Mouse (Mus musculus): ENCODE measurements around the gene Pecr. TPM values are rescaled to one million over a fixed set of nuclear protein-coding genes. Genes with fewer than 3 reads are reported as not detected.

Gene Pecr
- polyA plus RNA-seq, 1 experiment, result 39.8 TPM

DNA sequence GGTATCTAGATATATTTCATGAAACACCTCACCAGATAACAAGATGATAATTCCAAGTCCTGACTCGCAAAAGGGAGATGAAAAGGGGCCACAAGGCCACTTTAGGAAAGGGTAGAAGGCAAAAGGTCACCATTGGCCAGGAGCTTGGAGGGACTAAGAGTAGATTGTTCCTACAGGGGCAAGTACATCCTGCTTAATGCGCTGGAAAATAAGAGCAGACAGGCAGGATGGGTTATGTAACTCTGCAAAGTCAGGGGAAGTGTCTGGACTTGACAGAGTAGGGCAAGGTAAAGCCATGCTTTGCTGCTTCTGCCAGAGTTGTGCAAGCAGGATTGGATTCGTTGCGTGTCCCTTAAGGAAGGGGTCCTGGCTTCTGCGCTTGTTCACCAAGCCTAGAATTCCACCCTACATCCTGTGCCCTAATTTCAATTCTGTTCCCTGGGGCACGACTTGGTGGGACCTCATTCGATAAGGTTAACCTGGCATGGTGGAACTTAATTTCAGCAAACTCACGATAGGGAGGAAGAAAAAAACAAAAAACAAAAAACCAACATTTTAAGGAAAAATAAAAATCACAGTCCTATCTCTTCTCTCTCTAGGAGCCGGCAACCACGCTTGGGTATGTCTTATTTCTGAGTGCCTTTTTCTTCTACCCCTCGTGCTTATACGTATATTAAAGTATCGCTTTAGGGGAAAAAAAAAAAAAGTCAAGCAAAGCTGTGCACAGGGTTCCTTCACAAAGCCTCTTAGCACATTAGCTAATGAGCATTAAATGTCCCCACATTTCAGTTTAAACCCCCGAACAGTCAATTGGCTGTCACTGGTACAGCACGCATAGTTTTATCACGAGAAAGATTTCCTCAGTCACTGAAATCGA lies 73.1 kb downstream of the Pecr start:
- H3K4me3 ChIP-seq (ENCODE audit: insufficient read depth, low read depth, low read length), result peak overlapping the region; percentile 67
- no peak overlapping the region for H3K27ac ChIP-seq (replicated peaks; ENCODE audit: low read depth, low read length)
- no peaks in the 10 kb centered on the region for H3K4me1 ChIP-seq (ENCODE audit: control insufficient read depth, insufficient read depth, insufficient read length, low read length)

Other genes with a start within 250 kb of the Pecr start
- gene Mreg, start 72.0 kb downstream of the Pecr start, polyA plus RNA-seq (2012; ENCODE audit: insufficient read depth, insufficient read length, missing spikeins), result 3.6 and 6.4 TPM in 2 replicates
- gene Tmem169, start 55 bp upstream of the Pecr start, polyA plus RNA-seq (2012; ENCODE audit: insufficient read depth, insufficient read length, missing spikeins), result not detected in 2 replicates
- gene Xrcc5, start 23.1 kb upstream of the Pecr start, polyA plus RNA-seq (2012; ENCODE audit: insufficient read depth, insufficient read length, missing spikeins), result 6.1 and 11.2 TPM in 2 replicates

All from brown adipose tissue, adult 24 weeks (tissue).